Mouse (Mus musculus) megakaryocyte, adult 5-6 weeks (primary cell): ENCODE measurements around the gene Rsph9. TPM values are rescaled to one million over a fixed set of nuclear protein-coding genes. Genes with fewer than 3 reads are reported as not detected.

Experiments
- ATAC-seq: 2 replicates; pipeline ENCODE4 v1.8.0; 2016; ENCODE audit warnings: mild to moderate bottlenecking, inconsistent platforms; ENCODE audit not compliant: poor library complexity, severe bottlenecking
- total RNA-seq, 2 experiments: library from RNA; stranded (forward) in 1 of 2; stranded (reverse) in 1 of 2; fragments of 153-499, 151-499 nt in 1 of 2; fragments of 221-1000, 200-1000 nt in 1 of 2; gene quantifications; 2 replicates each; pipeline versions ENCODE4 v1.2.3 to v1.2.4; 2015 to 2017

Gene Rsph9
- total RNA-seq (2015) (not detected in 2 replicates), total RNA-seq (2017) (not detected in 2 replicates)

DNA sequence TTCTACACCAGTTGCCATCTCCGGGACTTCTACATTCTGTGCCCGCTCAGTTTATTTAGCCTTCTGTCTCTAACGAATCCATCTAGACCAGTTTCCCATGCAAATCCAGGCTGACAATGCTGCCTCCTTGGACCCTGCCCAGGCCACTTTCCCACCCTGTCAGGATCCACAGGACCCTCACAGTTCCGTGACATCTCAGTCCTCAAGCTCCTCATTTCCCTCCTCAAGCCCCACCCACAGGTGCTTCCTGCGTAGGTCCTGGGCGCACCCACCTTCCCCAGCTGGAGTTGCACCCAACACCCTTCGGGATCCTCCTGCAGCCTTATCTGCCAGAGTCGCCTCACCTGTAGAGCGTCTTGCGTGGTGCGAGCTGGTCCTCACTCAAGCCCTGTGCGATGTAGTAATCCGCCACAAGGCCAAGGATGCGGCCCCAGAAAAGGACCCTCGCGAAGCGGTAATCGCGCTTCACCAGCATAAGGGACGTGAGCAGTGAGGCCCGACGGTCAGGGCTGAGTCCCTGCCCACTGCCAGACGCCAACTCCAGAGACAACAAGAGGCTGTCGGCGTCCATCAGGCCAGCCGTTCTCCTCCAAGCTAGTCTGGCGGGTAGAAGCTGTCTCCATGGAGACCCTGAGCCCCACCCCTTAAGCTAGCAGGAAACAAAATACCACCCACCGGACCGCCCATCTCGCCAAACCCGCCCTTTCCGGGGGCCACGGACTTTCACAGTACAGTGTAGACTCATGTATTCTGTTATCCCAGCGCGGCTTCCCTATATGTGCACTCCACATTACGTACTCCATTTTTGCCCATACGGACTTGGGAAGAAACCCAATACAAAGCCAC lies at the start of gene Rsph9:
Rsph9 (minus strand) TSS at position 639 of the 846 bp plus-strand sequence.
- peak; percentile 85 for ATAC-seq

DNA sequence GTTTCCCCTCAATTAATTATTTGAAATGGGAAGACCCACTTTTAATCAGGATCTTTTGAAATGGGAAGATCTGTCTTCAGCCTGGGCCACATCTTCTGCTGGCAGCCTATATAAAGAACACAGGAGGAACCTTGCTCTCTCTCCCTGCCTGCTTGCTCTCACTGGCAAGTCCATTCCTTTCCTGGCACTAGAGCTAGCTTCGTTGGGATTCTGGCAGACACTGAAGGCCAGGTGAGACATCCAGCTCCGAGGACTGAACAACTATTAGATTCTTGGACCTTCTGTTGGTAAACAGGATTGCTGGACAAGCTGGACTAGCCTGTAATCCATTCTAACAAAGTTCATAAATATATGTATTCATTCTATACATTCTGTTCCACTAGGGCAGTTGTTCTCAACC lies 44.8 kb upstream of the Rsph9 start:
- no peak for ATAC-seq

DNA sequence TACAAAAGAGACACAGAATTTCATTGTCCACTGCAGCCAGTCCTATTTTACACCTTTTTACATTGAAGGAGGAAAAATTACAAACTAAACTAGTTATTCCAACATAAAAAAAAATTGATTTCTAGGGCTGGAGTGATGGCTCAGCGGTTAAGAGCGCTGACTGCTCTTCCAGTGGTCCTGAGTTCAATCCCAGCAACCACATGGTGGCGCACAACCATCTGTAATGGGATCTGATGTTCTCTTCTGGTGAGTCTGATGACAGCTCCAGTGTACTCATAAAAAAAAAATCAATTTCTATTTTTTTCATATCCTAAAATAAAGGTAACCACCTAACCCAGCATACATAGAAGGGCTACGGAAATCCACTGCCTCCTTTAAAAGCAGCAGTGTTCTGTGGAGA lies 38.3 kb upstream of the Rsph9 start:
- ATAC-seq: no peak

DNA sequence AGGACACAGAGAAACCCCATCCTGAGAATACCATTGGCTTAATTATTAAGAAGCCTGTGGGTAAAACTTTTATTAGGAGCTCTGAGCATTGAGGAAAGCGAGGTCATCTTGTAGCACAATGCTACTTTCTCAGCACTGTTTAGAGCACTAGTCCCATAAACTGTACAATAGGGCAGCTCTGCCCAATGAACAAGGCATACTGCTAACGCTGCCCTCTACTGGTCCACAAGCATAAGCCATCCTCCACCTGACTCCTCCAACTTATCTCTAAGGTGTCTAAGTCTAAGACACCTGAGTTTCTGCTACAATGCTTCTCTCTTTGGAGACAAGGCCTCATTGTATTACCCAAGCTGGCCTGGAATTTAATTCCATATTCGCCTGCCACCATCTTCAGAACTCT lies 26.5 kb upstream of the Rsph9 start:
- ATAC-seq: peak; percentile 63; the same call in 1 of the 2 replicates

DNA sequence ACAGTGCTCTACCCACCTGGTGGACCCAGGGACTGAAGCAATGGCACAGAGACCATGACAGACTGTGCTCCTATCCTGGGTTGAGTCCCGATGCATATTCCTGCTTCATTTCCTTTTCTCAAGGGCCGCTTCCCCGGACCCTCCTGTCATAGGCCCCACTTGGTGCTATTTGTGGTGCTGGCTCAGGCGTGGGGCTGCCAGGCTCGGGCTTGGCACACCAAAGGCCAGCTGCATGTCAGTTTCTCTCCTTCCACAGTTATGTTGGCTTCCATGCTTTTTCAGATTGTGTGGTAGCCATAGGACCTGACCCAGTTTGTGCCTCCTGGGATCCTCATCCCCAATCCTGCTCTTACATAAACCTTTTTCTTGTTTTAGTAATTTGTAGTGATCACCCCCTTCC lies 24.8 kb upstream of the Rsph9 start:
- ATAC-seq: no peak

DNA sequence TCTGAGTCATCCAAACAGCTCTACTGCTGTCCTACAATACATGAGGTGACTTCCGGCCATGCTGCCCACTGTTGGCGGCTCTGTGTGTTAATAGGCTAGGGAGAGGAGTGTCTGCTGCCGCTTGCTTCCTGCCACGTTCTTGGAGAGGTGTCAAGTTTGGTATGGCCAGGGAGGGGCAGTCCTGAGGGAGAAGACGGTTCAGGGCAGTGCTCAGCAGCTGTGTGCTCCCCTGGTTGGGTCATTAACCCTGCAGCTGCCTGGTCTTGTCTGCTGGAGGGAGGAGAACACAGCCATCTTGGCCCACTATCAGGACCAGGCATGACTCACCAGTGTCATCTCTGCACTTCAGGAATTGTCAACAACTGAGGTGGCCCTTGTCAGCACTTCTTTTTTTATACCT lies 24.3 kb upstream of the Rsph9 start:
- 0 out of 2 replicates have a peak, but pooled peaks have one; percentile 6 for ATAC-seq

DNA sequence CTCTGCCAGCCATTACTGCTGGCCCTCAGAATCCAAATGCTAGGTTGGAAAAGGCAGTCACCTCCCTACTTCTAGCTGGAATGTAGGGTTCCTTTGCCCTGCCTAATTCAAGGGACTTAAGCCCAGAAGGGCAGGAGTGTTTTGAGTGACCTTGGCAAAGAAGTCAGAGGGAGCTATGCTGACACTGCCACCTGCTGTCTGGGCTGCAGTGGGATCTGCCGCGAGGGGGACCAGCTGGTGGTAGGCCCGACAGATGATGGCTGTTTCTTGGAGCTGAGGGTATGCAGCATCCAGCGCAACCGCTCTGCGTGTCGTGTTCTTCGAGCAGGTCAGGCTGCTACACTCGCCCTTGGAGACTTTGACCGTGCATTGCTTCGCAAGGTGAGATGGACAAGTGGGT lies 23.0 kb upstream of the Rsph9 start:
- no peak for ATAC-seq

DNA sequence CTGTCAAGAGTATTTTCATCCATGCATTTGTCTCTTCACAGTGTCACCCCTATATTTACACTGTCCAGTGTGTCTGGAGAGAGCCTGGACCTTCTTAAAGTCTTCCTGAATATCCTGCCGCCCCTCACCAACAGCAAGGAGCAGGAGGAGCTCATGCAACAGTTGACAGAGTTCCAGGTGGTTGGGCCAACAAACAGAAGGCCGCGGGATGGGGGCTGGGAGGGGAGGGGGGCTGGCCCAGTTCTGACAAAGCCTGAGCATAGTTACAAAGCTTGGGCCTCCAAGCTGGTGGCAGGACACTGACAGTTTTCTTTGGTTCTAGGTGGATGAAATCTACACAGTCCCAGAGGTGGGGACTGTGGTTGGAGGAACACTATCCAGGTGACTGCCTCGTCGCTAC lies 22.3 kb upstream of the Rsph9 start:
- ATAC-seq: no peak

DNA sequence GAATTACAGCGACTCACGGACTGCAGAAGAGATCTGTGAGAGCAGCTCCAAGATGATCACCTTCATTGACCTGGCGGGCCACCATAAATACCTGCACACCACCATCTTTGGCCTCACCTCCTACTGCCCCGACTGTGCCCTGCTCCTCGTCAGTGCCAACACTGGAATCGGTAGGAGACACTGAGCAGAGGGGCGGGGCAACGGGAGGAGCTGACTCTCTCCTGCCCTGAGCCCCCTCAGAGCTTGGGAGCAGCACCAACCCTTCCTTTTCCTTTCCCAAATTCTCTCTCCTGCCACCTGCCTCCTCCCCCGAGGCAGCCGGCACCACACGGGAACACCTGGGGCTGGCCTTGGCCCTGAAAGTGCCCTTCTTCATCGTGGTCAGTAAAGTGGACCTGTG lies 21.4 kb upstream of the Rsph9 start:
- ATAC-seq: no peak

DNA sequence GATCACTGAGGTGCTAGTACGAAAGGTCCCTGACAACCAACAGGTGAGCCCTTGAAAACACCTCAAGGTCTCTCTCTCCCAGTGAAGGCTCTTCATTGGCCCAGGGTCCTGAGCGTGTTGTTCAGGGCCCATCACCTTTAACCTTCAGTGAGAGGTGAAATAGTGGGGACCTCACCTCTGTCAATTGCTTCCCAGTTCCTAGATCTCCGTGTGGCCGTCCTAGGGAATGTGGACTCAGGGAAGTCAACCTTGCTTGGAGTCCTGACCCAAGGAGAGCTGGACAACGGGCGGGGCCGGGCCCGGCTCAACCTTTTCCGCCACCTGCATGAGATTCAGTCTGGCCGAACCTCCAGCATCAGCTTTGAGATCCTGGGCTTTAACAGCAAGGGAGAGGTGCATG lies 20.8 kb upstream of the Rsph9 start:
- ATAC-seq: no peak

DNA sequence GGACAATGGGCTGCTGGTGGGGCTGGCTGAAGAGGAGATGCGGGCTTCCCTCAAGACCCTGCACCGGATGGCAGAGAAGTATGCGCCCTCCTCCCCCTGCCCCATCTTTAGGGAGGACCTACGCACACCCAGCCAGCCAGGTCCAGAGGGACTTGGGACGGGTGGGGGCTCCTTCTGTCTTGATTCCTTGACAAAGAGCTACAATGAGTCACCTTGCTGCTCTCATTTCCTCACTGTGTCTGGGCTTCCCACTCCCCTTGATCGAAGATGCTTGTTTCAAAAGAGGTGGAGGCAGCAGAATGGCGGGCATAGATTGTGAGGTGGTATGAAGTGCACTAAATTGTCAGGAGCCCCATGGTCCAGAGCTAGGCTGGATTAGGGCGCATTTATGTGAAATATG lies 20.3 kb upstream of the Rsph9 start:
- ATAC-seq: no peak

DNA sequence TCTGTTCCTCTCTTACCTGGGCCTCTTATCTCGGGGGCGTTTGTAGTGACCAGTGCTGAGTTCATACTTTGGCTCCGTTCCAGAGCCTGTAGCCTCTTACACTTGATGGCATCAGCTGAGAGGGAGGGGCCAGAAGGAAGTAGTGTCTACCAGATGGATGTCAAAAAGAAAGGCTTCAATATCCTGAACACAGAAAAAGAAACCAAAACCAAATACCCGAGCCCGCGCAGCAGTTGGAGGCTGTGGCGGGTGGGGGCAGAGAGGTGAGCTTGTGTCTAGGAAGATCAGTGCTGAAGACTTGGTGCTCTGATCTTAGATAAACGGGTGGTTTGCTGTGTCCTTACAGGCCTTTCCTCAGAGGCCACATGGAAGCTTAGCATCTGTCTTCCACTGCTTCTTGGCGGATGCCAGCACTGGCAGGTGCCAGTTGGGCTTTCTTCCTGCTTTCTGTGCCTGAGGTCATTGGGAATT lies 19.0 kb upstream of the Rsph9 start:
- peak; percentile 11 for ATAC-seq

DNA sequence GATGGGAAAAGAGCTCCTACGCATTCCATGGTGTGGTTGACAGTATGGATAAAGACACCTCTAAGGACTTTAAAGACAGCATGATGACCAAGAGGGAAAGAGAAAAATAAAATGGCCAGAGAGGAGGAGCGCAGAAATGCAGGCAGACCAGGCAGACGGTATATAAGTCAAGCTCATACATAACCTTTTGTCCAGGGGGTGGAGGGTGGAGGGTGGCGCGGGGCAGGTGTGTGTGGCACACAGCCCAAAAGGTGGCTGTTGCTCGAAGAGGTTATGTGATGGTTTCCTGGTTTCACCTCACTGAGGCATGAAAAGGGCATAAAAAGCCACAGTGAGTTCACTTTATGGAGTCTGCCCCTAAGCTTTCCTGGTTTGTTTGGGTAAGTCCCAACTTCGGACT lies 18.5 kb upstream of the Rsph9 start:
- no peak for ATAC-seq

DNA sequence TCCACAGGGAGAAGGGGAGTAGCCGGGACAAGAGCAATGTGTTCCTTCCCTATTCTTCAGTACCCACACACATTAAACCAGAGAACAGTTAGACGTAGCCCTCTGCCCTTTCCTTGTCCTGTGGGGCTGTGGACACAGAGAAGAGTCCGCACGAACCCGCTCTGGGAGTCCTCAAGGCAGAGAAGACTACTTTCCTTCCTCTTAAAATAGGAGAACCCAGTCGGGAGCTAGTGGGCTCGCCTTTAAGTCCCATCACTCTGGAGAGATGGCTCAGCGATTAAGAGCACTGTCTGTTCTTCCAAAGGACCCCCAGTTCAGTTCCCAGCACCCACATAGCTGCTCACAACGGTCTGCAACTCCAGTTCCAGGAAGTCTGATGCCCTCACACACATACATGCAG lies 17.7 kb upstream of the Rsph9 start:
- no peak for ATAC-seq

DNA sequence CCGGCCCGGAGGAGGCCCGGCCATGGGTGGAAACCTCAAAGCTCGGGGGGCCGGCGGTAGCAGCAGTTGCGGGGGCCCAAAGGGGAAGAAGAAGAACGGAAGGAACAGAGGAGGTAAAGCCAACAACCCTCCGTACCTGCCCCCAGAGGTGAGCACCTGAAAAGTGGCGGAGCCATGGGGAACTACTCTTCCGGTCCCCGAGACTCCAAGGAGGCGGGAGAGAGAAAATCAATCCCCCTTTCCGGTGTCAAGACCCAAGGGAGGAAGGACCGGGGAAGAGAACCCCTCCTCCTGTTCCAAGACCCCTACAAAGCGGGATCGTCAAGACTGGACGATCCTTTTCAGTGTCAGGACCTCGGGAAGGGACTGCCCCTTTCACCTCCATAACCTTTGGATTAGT lies 17.2 kb upstream of the Rsph9 start:
- no peak; the same call in 1 of the 2 replicates for ATAC-seq

DNA sequence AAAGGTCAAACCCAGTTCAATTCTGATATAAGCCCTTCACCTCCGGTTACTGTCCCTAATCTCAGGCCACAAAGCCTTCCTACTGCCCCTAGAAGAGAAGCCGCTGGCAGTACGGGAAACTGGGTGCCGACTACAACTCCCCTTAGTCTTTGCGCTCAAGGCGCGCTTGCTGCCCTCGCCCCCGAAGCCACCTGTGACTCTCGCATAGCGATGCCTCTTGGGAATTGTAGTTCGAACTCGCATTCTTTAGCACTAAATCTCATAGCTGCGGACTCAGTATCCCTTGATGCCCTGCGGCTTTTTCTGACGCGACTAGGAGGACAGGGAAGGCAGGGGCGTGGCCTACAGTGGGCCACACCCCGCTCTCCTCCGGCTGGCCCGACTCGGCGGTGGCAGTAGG lies 16.7 kb upstream of the Rsph9 start, which contains the start of gene Gtpbp2:
Gtpbp2 (plus strand) TSS at position 347 of the 400 bp plus-strand sequence.
- peak; percentile 88 for ATAC-seq

DNA sequence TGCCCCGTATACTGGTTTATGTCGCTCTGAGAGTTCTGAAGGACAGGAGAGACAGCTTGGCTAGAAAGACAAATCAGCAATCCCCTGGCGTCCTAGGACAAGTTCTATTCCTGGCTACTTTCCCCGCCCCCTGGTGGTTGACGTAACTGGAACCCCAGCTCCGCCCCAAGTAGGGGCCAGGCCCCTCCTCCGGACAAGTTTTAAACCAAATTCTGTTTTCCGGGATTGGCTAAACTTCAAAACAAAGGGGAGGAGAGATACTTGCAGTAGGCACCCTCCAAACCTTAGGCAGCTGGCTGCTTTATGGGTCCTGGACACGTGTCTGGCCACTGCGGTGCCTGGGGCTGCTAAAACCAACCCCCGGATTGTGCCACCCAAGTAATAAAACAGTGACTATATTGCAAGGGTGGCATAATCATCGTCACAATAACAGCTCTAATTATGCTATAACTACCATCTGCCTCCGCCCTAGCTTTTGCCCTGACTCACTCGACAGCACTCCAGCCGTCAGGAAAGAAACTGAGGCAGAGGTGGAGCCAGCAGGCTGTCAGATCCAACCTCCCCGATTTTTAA lies 16.2 kb upstream of the Rsph9 start:
- ATAC-seq: peak; percentile 62

DNA sequence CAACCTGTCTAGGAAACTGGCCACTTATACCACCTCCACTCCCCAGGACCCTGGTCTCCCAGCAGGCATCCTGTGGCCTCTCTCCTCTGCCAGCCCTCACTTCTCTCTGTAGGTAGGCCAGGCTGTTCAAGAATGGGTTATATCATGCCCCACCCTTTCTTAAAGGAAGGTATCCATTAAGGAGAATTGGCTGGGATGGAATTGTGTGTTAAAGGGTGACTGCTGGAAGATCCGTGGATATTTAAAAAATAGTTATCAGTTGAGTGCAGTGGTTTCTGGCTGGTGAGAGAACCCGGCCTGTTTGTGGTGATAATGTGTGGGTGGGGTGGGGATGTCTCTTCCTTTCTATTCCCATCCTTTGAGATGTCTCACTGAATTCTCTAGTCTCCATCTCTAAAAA lies 15.2 kb upstream of the Rsph9 start:
- no peak for ATAC-seq

DNA sequence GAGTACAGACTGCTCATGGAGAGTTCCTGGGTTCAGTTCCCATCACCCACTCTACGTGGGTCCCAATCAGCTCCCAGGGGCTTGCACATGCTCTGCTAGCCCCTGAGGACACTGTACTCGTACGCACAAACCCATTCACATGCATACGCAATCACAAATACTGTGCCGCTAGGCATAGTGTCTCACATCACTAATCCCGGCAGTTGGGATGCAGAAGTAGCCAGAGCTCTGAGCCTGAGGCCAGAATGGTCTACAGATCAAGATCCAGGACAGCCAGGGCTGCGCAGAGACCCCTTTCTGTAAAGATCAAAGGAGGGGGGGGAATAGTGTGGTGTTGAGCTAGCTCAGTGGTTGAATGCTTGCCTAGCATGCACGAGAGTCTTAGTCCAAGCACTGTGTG lies 13.1 kb upstream of the Rsph9 start:
- ATAC-seq: no peak

DNA sequence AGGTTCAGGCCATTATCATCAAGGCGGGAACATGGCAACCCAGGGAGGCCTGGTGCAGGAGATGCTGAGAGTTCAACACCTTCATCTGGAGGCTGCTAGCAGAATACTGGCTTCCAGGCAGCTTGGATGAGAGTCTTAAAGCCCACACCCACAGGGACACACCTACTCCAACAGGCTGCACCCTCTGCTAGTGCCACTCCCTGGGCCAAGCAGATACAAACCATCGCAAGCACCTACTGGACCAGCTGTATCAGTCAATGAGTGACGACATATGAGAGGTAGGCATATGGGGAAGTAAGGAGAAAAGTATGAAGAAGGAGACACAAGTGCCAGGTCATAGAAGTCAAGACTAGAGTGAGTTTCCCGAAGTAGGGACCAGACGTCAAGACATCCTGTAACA lies 12.7 kb upstream of the Rsph9 start:
- no peak for ATAC-seq

DNA sequence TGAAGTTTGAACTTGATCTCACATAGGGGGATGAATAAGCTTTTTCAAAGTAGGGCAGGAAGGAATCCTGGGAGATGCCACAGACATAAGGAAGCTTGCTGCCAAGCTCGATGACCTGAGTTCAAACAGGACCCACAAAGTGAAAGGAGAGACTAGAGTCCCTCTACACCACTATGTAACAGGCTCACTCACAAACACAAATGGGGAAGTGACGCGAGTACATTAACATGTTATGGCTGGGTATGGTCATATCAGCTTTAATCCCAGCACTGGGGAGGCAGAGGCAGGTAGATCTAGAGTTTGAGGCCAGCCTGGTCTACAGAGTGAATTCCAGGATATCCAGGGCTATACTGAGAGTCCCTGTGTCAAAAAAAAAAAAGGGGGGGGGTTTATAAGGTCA lies 10.3 kb upstream of the Rsph9 start:
- no peak for ATAC-seq
